8 mouse cellular contexts compared by ENCODE assay signal in genomic region chr7:66689620-66690360, GRCm38 (mm10). TPM values are rescaled to one million over a fixed set of nuclear protein-coding genes. Genes with fewer than 3 reads are reported as not detected.
A peak's percentile ranks its signal among the peaks of the same experiment; 100 is the strongest.
DNase-seq lines count a peak whose midpoint lies in the region; ATAC-seq and TF ChIP-seq lines count a peak whose summit lies in the region.

TSS of gene Lins1 (plus strand) at chr7:66689889.

- 0 out of 2 replicates have a peak, but pooled peaks have one; percentile 36 for TF ChIP-seq CTCF in bone marrow macrophage, adult 2 months (IDR thresholded peaks at IDR 0.05; ENCODE audit: low read depth, low read length)
- TF ChIP-seq CTCF in embryonic fibroblast, embryonic 13.5 days (IDR thresholded peaks at IDR 0.05; ENCODE audit: borderline replicate concordance, insufficient read depth, low read length): peak; percentile 2; the same call in 1 of the 2 replicates

- H3K4me1 ChIP-seq in bone marrow macrophage, adult 2 months (ENCODE audit: control insufficient read depth, insufficient read depth, low read length): 0 out of 2 replicates have a peak, but pooled peaks cover 2% of the 10 kb centered on the region
- H3K4me1 ChIP-seq in embryonic fibroblast, embryonic 13.5 days (ENCODE audit: control insufficient read depth, insufficient read depth, low read length): no peaks in the 10 kb centered on the region
- H3K4me1 ChIP-seq in kidney, embryonic 14.5 days (ENCODE audit: control insufficient read depth, insufficient read depth, low read length): peaks cover 12% of the 10 kb centered on the region
- peaks cover 17% of the 10 kb centered on the region for H3K4me1 ChIP-seq in limb, embryonic 15.5 days

- H3K9ac ChIP-seq in kidney, embryonic 14.5 days (ENCODE audit: low read depth, low read length): peak within 1 kb of the TSS; percentile 82
- H3K9ac ChIP-seq in limb, embryonic 15.5 days: peak within 1 kb of the TSS; percentile 81

- H3K4me3 ChIP-seq in bone marrow macrophage, adult 2 months (ENCODE audit: insufficient read depth, low read length): peak within 1 kb of the TSS; percentile 96
- H3K4me3 ChIP-seq in embryonic fibroblast, embryonic 13.5 days (ENCODE audit: insufficient read depth, low read length): peak within 1 kb of the TSS; percentile 85
- H3K4me3 ChIP-seq in kidney, embryonic 14.5 days (ENCODE audit: low read length): peak within 1 kb of the TSS; percentile 85
- H3K4me3 ChIP-seq in limb, embryonic 15.5 days: peak within 1 kb of the TSS; percentile 84

- peak within 1 kb of the TSS; percentile 88 for H3K4me2 ChIP-seq in kidney, embryonic 14.5 days (replicated peaks; ENCODE audit: low read depth, low read length)
- peak within 1 kb of the TSS; percentile 93 for H3K4me2 ChIP-seq in limb, embryonic 15.5 days

- no peak for TF ChIP-seq POLR2A in bone marrow macrophage, adult 2 months (IDR thresholded peaks at IDR 0.05; ENCODE audit: borderline replicate concordance, low read depth, low read length)
- peak; percentile 95 for TF ChIP-seq POLR2A in embryonic fibroblast, embryonic 13.5 days (IDR thresholded peaks at IDR 0.05; ENCODE audit: low read depth, low read length)

- peak; percentile 99 for DNase-seq in A20 (ENCODE audit: low read depth, low spot score)
- DNase-seq in heart, adult 9 months (ENCODE audit: low spot score in 2 of 2): peak; percentile 99
- peak; percentile 93 to 95 for DNase-seq in monocyte, adult 2 months (ENCODE audit: low read depth in 1 of 2, low spot score in 2 of 2)
- peak; percentile 99 for DNase-seq in spleen, postnatal 36 days (ENCODE audit: low spot score in 2 of 2)

- no peaks in the 10 kb centered on the region for H3K9me3 ChIP-seq in kidney, embryonic 14.5 days (ENCODE audit: control insufficient read depth, low read length)
- no peaks in the 10 kb centered on the region for H3K9me3 ChIP-seq in limb, embryonic 15.5 days

- under 1% methylated on average over 47 of the region's 52 CpGs for WGBS in kidney, embryonic 14.5 days
- WGBS in limb, embryonic 15.5 days: under 1% methylated on average over 51 of the region's 52 CpGs

- H3K36me3 ChIP-seq in kidney, embryonic 14.5 days (ENCODE audit: control insufficient read depth, insufficient read depth, low read length): peaks cover 7% of the 10 kb centered on the region
- H3K36me3 ChIP-seq in limb, embryonic 15.5 days: 0 out of 2 replicates have a peak, but pooled peaks cover 6% of the 10 kb centered on the region

- ATAC-seq in kidney, embryonic 14.5 days (ENCODE audit: low FRiP score, low TSS enrichment): peak; percentile 99
- ATAC-seq in limb, embryonic 15.5 days (ENCODE audit: insufficient number of reproducible peaks, low FRiP score, low TSS enrichment, low read depth): peak; percentile 100

- H3K27ac ChIP-seq in bone marrow macrophage, adult 2 months (ENCODE audit: insufficient read depth, low read depth, low read length): peak within 1 kb of the TSS; percentile 54
- H3K27ac ChIP-seq in embryonic fibroblast, embryonic 13.5 days (ENCODE audit: insufficient read depth, low read length): peak within 1 kb of the TSS; percentile 58
- H3K27ac ChIP-seq in kidney, embryonic 14.5 days (ENCODE audit: low read depth, low read length): peak within 1 kb of the TSS; percentile 71; the same call in 1 of the 2 replicates
- peak within 1 kb of the TSS; percentile 93 for H3K27ac ChIP-seq in limb, embryonic 15.5 days

- no peaks in the 10 kb centered on the region for H3K27me3 ChIP-seq in kidney, embryonic 14.5 days (ENCODE audit: control insufficient read depth, insufficient read depth, low read length)
- H3K27me3 ChIP-seq in limb, embryonic 15.5 days: no peaks in the 10 kb centered on the region

RNA-seq across cellular contexts. Expression of gene Lins1, which starts in this region (rescaled TPM):
- polyA plus RNA-seq in bone marrow macrophage, adult 2 months (2012; ENCODE audit: insufficient read depth, insufficient read length, missing spikeins): 5.2 and 5.9 TPM in 2 replicates
- polyA plus RNA-seq in embryonic fibroblast, embryonic 13.5 days (2011; ENCODE audit: insufficient read length, low read depth, missing spikeins): 12.1 and 12.3 TPM in 2 replicates
- 17.3 and 23.1 TPM in 2 replicates for polyA plus RNA-seq in kidney, embryonic 14.5 days (2014; fragmentation: Nextera tagmentation; extraction: Ambion mirVana)
- 18.7 and 18.9 TPM in 2 replicates for polyA plus RNA-seq in limb, embryonic 15.5 days (2015; fragmentation: Nextera tagmentation; extraction: Ambion mirVana)

Comparison
In these comparisons a context has a peak if more than half of its experiments do, and no peak if none do; other contexts are left out.
1. Peak in every context shown above with its lines: DNase-seq, ATAC-seq, H3K4me3 ChIP-seq and H3K27ac ChIP-seq.